ENCODE assay signal across 11 mouse cellular contexts in genomic region chr1:86698721-86699120, GRCm38 (mm10). TPM values are rescaled to one million over a fixed set of nuclear protein-coding genes. Genes with fewer than 3 reads are reported as not detected.
DNase-seq lines count a peak whose midpoint lies in the region; ATAC-seq and TF ChIP-seq lines count a peak whose summit lies in the region.
"Had no signal": no experiment of that assay in that cellular context is flagged by ENCODE, and none has a peak within 500 bp of the region (broad histone marks: within the 10 kb centered on the region; RNA-seq: fewer than 3 reads in every experiment).

No protein-coding gene starts in this region.

- H3K27me3 ChIP-seq in kidney, embryonic 15.5 days, result no peaks in the 10 kb centered on the region
- no peaks in the 10 kb centered on the region for H3K27me3 ChIP-seq in ES-Bruce4 (ENCODE audit: control insufficient read depth, insufficient read depth, low read length, poor library complexity, severe bottlenecking)
- H3K27me3 ChIP-seq in liver, embryonic 14.5 days (ENCODE audit: control insufficient read depth, insufficient read depth, low read length), result no peaks in the 10 kb centered on the region
- H3K27me3 ChIP-seq: heart, embryonic 13.5 days; limb, embryonic 13.5 days; midbrain, embryonic 15.5 days had no signal

- TF ChIP-seq EP300 in ES-Bruce4 (IDR thresholded peaks at IDR 0.05; ENCODE audit: insufficient read depth, low read depth, low read length), result no peak
- TF ChIP-seq EP300 in liver, embryonic 14.5 days (IDR thresholded peaks at IDR 0.05; ENCODE audit: low read depth), result no peak

- no peak overlapping the region for H3K9ac ChIP-seq in kidney, embryonic 15.5 days
- H3K9ac ChIP-seq in ES-Bruce4 (ENCODE audit: low read depth, poor library complexity, severe bottlenecking), result no peak overlapping the region
- no peak overlapping the region for H3K9ac ChIP-seq in liver, embryonic 14.5 days (replicated peaks)
- H3K9ac ChIP-seq: heart, embryonic 13.5 days; limb, embryonic 13.5 days; midbrain, embryonic 15.5 days had no signal

- no peak for ATAC-seq in kidney, embryonic 15.5 days (replicated peaks; ENCODE audit: low FRiP score)
- no peak for ATAC-seq in liver, embryonic 14.5 days (ENCODE audit: insufficient read depth)
- no peak for ATAC-seq in megakaryocyte, adult 5-6 weeks (ENCODE audit: poor library complexity, severe bottlenecking)
- ATAC-seq: midbrain, embryonic 15.5 days had no signal

- peaks cover 6% of the 10 kb centered on the region for H3K4me1 ChIP-seq in kidney, embryonic 15.5 days
- H3K4me1 ChIP-seq in ES-Bruce4 (ENCODE audit: control insufficient read depth, insufficient read depth, low read length), result no peaks in the 10 kb centered on the region
- H3K4me1 ChIP-seq in liver, embryonic 14.5 days (replicated peaks; ENCODE audit: control insufficient read depth in 2 of 2, insufficient read depth in 2 of 2, low read length in 1 of 2), result peaks cover 11 to 17% of the 10 kb centered on the region in 2 experiments; a peak in 3 of 4 replicates

- H3K36me3 ChIP-seq in kidney, embryonic 15.5 days, result no peaks in the 10 kb centered on the region
- H3K36me3 ChIP-seq in ES-Bruce4 (ENCODE audit: control insufficient read depth, insufficient read depth, low read length, poor library complexity, severe bottlenecking), result no peaks in the 10 kb centered on the region
- no peaks in the 10 kb centered on the region for H3K36me3 ChIP-seq in liver, embryonic 14.5 days (replicated peaks; ENCODE audit: control insufficient read depth, insufficient read depth, low read depth)
- H3K36me3 ChIP-seq: heart, embryonic 13.5 days; limb, embryonic 13.5 days; midbrain, embryonic 15.5 days had no signal

- no peak overlapping the region for H3K4me2 ChIP-seq in kidney, embryonic 15.5 days
- no peak overlapping the region for H3K4me2 ChIP-seq in liver, embryonic 14.5 days (ENCODE audit: low read depth)
- H3K4me2 ChIP-seq: heart, embryonic 13.5 days; limb, embryonic 13.5 days; midbrain, embryonic 15.5 days had no signal

- DNase-seq in kidney, adult 18-20 months, result peak; percentile 23
- DNase-seq in 3T3-L1 (ENCODE audit: low read depth, low spot score), result peak; percentile 51
- no peak for DNase-seq in liver, embryonic 14.5 days (ENCODE audit: low read depth in 3 of 3, low spot score in 3 of 3)
- DNase-seq in gastrocnemius, adult 18-20 months (ENCODE audit: low spot score), result no peak
- DNase-seq in gastrocnemius, adult 8-10 months (ENCODE audit: low spot score in 2 of 2), result no peak

- WGBS in kidney, embryonic 15.5 days, result 33% methylated on average over 2 of the region's 2 CpGs
- WGBS in liver, embryonic 14.5 days (ENCODE audit: insufficient replicate concordance), result 28% methylated on average over 2 of the region's 2 CpGs

- no peaks in the 10 kb centered on the region for H3K9me3 ChIP-seq in kidney, embryonic 15.5 days (replicated peaks)
- no peaks in the 10 kb centered on the region for H3K9me3 ChIP-seq in ES-Bruce4 (replicated peaks; ENCODE audit: control insufficient read depth, insufficient read depth, low read length, poor library complexity, severe bottlenecking)
- H3K9me3 ChIP-seq in liver, embryonic 14.5 days (ENCODE audit: control insufficient read depth, low read length), result no peaks in the 10 kb centered on the region
- H3K9me3 ChIP-seq: heart, embryonic 13.5 days; limb, embryonic 13.5 days; midbrain, embryonic 15.5 days had no signal

- TF ChIP-seq CTCF in ES-Bruce4 (IDR thresholded peaks at IDR 0.05; ENCODE audit: low read depth, low read length), result peak; percentile 40
- peak; percentile 62 for TF ChIP-seq CTCF in liver, embryonic 14.5 days (IDR thresholded peaks at IDR 0.05; ENCODE audit: low read depth)

- TF ChIP-seq POLR2A in ES-Bruce4 (IDR thresholded peaks at IDR 0.05; ENCODE audit: insufficient read depth, low read length), result no peak

- H3K27ac ChIP-seq in kidney, embryonic 15.5 days, result no peak overlapping the region
- no peak overlapping the region for H3K27ac ChIP-seq in ES-Bruce4 (ENCODE audit: insufficient read depth, low read length)
- H3K27ac ChIP-seq in liver, embryonic 14.5 days, result no peak overlapping the region
- H3K27ac ChIP-seq: heart, embryonic 13.5 days; limb, embryonic 13.5 days; midbrain, embryonic 15.5 days had no signal

- no peak overlapping the region for H3K4me3 ChIP-seq in kidney, embryonic 15.5 days (replicated peaks)
- H3K4me3 ChIP-seq in ES-Bruce4 (ENCODE audit: low read depth, low read length), result no peak overlapping the region
- no peak overlapping the region for H3K4me3 ChIP-seq in liver, embryonic 14.5 days (ENCODE audit: insufficient read depth in 1 of 2, low read depth in 2 of 2, low read length in 2 of 2)
- H3K4me3 ChIP-seq: heart, embryonic 13.5 days; limb, embryonic 13.5 days; midbrain, embryonic 15.5 days had no signal

RNA-seq across cellular contexts. Expression of gene Dis3l2, which starts 4.9 kb away (rescaled TPM):
- 26.8 and 30.5 TPM in 2 replicates for polyA plus RNA-seq in kidney, embryonic 15.5 days (2015; fragmentation: Nextera tagmentation; extraction: Ambion mirVana)
- polyA plus RNA-seq in ES-Bruce4 (2011; ENCODE audit: insufficient read depth, insufficient read length, low read depth, missing spikeins), result 19.6 and 21.0 TPM in 2 replicates
- 5.1 and 6.0 TPM in 2 replicates for polyA plus RNA-seq in liver, embryonic 14.5 days (2012; rRNA removed)
- polyA plus RNA-seq in liver, embryonic 14.5 days (2014; fragmentation: Nextera tagmentation; extraction: Ambion mirVana), result 7.1 and 8.0 TPM in 2 replicates
- total RNA-seq in gastrocnemius, adult 18-20 months (2021), result 10 to 100 TPM; 12.2 to 13.4 TPM
- 6.7 and 9.8 TPM in 2 replicates for total RNA-seq in megakaryocyte, adult 5-6 weeks (2015)
- 13.8 TPM in 2 replicates for total RNA-seq in megakaryocyte, adult 5-6 weeks (2017)
- total RNA-seq in gastrocnemius, adult 8-10 months (2022), result 10 to 100 TPM; 11.8 to 13.5 (median 13.4) TPM

RNA-seq across cellular contexts. Expression of gene Nppc, which starts 28.4 kb away (rescaled TPM):
- polyA plus RNA-seq in kidney, embryonic 15.5 days (2015; fragmentation: Nextera tagmentation; extraction: Ambion mirVana), result 3.7 and 4.3 TPM in 2 replicates
- not detected in 2 replicates for polyA plus RNA-seq in ES-Bruce4 (2011; ENCODE audit: insufficient read depth, insufficient read length, low read depth, missing spikeins)
- 0.04 and 0.09 TPM in 2 replicates for polyA plus RNA-seq in liver, embryonic 14.5 days (2012; rRNA removed)
- polyA plus RNA-seq in liver, embryonic 14.5 days (2014; fragmentation: Nextera tagmentation; extraction: Ambion mirVana), result not detected in 2 replicates
- total RNA-seq in gastrocnemius, adult 18-20 months (2021), result under 1 TPM; 0.30 to 0.59 TPM
- not detected in 2 replicates for total RNA-seq in megakaryocyte, adult 5-6 weeks (2015)
- not detected in 2 replicates for total RNA-seq in megakaryocyte, adult 5-6 weeks (2017)
- total RNA-seq in gastrocnemius, adult 8-10 months (2022), result under 1 TPM; 0.38 to 0.92 (median 0.48) TPM

Comparison
In these comparisons a context has a peak if more than half of its experiments do, and no peak if none do; other contexts are left out.
1. DNase-seq: peak in kidney, adult 18-20 months (single experiment) and 3T3-L1 (single experiment); none in liver, embryonic 14.5 days (0 of 3), gastrocnemius, adult 18-20 months (single experiment) and gastrocnemius, adult 8-10 months (0 of 2).